Mouse (Mus musculus): ENCODE results near the gene Racgap1. TPM values are rescaled to one million over a fixed set of nuclear protein-coding genes. Genes with fewer than 3 reads are reported as not detected.

Gene Racgap1
- polyA plus RNA-seq, 1 experiment from 2014 or later: 45.9 TPM

DNA sequence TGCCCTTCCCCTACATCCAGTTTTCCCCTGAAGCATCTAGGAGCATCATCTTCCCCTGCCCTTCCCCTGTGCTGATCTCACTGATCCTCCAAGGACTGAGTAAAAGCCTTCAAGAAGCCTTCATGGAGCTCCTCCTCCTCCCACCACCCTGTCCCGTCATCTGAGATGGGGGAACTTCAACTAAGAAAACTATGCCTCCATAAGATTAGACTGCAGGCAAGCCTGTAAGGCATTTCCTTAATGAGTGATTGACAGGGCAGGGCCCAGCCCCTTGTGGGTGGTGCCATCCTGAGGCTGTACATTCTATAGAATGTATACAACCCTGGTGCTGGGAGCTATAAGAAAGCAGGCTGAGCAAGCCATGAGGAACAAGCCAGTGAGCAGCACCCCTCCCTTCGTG is 7.0 kb upstream of the Racgap1 start:
- Histone ChIP-seq H3K4me1 (ENCODE audit: control insufficient read depth, insufficient read depth, low read length) (peaks cover 8% of the 10 kb centered on the region; the same call in 1 of the 2 replicates), H3K9ac (replicated peaks; ENCODE audit: low read depth, low read length) (no peak overlapping the region), H3K36me3 (ENCODE audit: control insufficient read depth, insufficient read depth, low read length) (no peaks in the 10 kb centered on the region), H3K27ac (ENCODE audit: low read depth, low read length) (no peak overlapping the region), H3K4me2 (ENCODE audit: low read depth, low read length) (no peak overlapping the region), H3K27me3 (ENCODE audit: control insufficient read depth, insufficient read depth, low read length) (no peaks in the 10 kb centered on the region), H3K4me3 (ENCODE audit: low read depth, low read length) (no peak overlapping the region), H3K9me3 (ENCODE audit: control insufficient read depth, low read length) (no peaks in the 10 kb centered on the region)
- 79% methylated on average over 2 of the region's 2 CpGs for WGBS
- no peak for ATAC-seq (ENCODE audit: low read depth)

- Histone ChIP-seq H3K4me1 (ENCODE audit: control insufficient read depth, insufficient read depth, low read length) (peaks cover 13% of the 10 kb centered on the region; the same call in 1 of the 2 replicates), H3K4me3 (ENCODE audit: low read depth, low read length) (no peak overlapping the region), H3K9ac (replicated peaks; ENCODE audit: low read depth, low read length) (0 out of 2 replicates have a peak overlapping the region, but pooled peaks have one; percentile 16), H3K9me3 (ENCODE audit: control insufficient read depth, low read length) (no peaks in the 10 kb centered on the region), H3K27me3 (ENCODE audit: control insufficient read depth, insufficient read depth, low read length) (no peaks in the 10 kb centered on the region), H3K4me2 (ENCODE audit: low read depth, low read length) (peak overlapping the region; percentile 11; the same call in 1 of the 2 replicates), H3K36me3 (ENCODE audit: control insufficient read depth, insufficient read depth, low read length) (no peaks in the 10 kb centered on the region), H3K27ac (ENCODE audit: low read depth, low read length) (peak overlapping the region; percentile 70)
- ATAC-seq (ENCODE audit: low read depth): no peak
- WGBS: 31% methylated on average over 9 of the region's 9 CpGs
Measured at GRCm38 (mm10) chr15:99655956-99656355, 4.5 kb upstream of the Racgap1 start.

DNA sequence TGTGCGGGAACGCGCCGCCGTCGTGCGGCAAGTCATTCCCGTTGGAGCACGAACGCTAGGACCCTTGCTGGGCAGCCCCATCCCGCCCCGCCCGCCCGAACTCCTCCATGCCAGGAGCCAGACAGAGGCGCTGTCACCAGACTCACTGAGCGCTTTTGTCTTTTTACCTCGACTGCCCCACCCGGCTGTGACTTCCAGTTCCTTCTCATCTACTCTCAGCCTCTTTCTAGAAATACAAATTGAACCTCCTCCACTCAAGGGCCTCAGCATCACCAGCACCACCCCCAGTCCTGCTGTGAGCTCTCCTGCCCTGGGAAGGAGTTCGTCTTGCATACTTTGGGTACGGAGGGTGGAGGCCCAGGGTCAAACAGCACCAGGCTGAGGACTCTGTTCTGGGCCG is 2.4 kb upstream of the Racgap1 start:
- peak overlapping the region; percentile 52; the same call in 1 of the 2 replicates for H3K27ac ChIP-seq (ENCODE audit: low read depth, low read length)
- no peaks in the 10 kb centered on the region for H3K36me3 ChIP-seq (ENCODE audit: control insufficient read depth, insufficient read depth, low read length)
- no peak overlapping the region; the same call in 1 of the 2 replicates for H3K4me3 ChIP-seq (ENCODE audit: low read depth, low read length)
- WGBS: 4% methylated on average over 17 of the region's 21 CpGs
- peak overlapping the region; percentile 43 for H3K4me2 ChIP-seq (ENCODE audit: low read depth, low read length)
- no peaks in the 10 kb centered on the region for H3K27me3 ChIP-seq (ENCODE audit: control insufficient read depth, insufficient read depth, low read length)
- H3K9me3 ChIP-seq (ENCODE audit: control insufficient read depth, low read length): no peaks in the 10 kb centered on the region
- peak overlapping the region; percentile 32; the same call in 1 of the 2 replicates for H3K9ac ChIP-seq (replicated peaks; ENCODE audit: low read depth, low read length)
- ATAC-seq (ENCODE audit: low read depth): no peak
- H3K4me1 ChIP-seq (ENCODE audit: control insufficient read depth, insufficient read depth, low read length): peaks cover 31% of the 10 kb centered on the region; the same call in 1 of the 2 replicates

GRCm38 (mm10) chr15:99653291-99653690 is 1.8 kb upstream of the Racgap1 start:
- no peak overlapping the region for H3K27ac ChIP-seq (ENCODE audit: low read depth, low read length)
- H3K36me3 ChIP-seq (ENCODE audit: control insufficient read depth, insufficient read depth, low read length): no peaks in the 10 kb centered on the region
- peak overlapping the region; percentile 43 for H3K4me2 ChIP-seq (ENCODE audit: low read depth, low read length)
- H3K9me3 ChIP-seq (ENCODE audit: control insufficient read depth, low read length): no peaks in the 10 kb centered on the region
- 3% methylated on average over 8 of the region's 8 CpGs for WGBS
- no peak for ATAC-seq (ENCODE audit: low read depth)
- no peak overlapping the region; the same call in 1 of the 2 replicates for H3K4me3 ChIP-seq (ENCODE audit: low read depth, low read length)
- peaks cover 36% of the 10 kb centered on the region; the same call in 1 of the 2 replicates for H3K4me1 ChIP-seq (ENCODE audit: control insufficient read depth, insufficient read depth, low read length)
- H3K27me3 ChIP-seq (ENCODE audit: control insufficient read depth, insufficient read depth, low read length): no peaks in the 10 kb centered on the region
- no peak overlapping the region for H3K9ac ChIP-seq (replicated peaks; ENCODE audit: low read depth, low read length)

GRCm38 (mm10) chr15:99651984-99652872 is 772 bp upstream of the Racgap1 start:
- Histone ChIP-seq H3K36me3 (ENCODE audit: control insufficient read depth, insufficient read depth, low read length) (no peaks in the 10 kb centered on the region), H3K4me1 (ENCODE audit: control insufficient read depth, insufficient read depth, low read length) (peaks cover 45% of the 10 kb centered on the region), H3K27me3 (ENCODE audit: control insufficient read depth, insufficient read depth, low read length) (no peaks in the 10 kb centered on the region), H3K9ac (replicated peaks; ENCODE audit: low read depth, low read length) (no peak overlapping the region; the same call in 1 of the 2 replicates), H3K9me3 (ENCODE audit: control insufficient read depth, low read length) (no peaks in the 10 kb centered on the region), H3K27ac (ENCODE audit: low read depth, low read length) (no peak overlapping the region), H3K4me2 (ENCODE audit: low read depth, low read length) (peak overlapping the region; percentile 75), H3K4me3 (ENCODE audit: low read depth, low read length) (peak overlapping the region; percentile 63)
- WGBS: 77% methylated on average over 10 of the region's 10 CpGs
- no peak for ATAC-seq (ENCODE audit: low read depth)

GRCm38 (mm10) chr15:99650304-99650703 is 1.2 kb downstream of the Racgap1 start:
- Histone ChIP-seq H3K4me3 (ENCODE audit: low read depth, low read length) (peak overlapping the region; percentile 63), H3K9ac (replicated peaks; ENCODE audit: low read depth, low read length) (0 out of 2 replicates have a peak overlapping the region, but pooled peaks have one; percentile 52), H3K9me3 (ENCODE audit: control insufficient read depth, low read length) (no peaks in the 10 kb centered on the region), H3K27me3 (ENCODE audit: control insufficient read depth, insufficient read depth, low read length) (no peaks in the 10 kb centered on the region), H3K4me1 (ENCODE audit: control insufficient read depth, insufficient read depth, low read length) (peaks cover 63% of the 10 kb centered on the region), H3K4me2 (ENCODE audit: low read depth, low read length) (peak overlapping the region; percentile 75), H3K36me3 (ENCODE audit: control insufficient read depth, insufficient read depth, low read length) (no peaks in the 10 kb centered on the region), H3K27ac (ENCODE audit: low read depth, low read length) (peak overlapping the region; percentile 44; the same call in 1 of the 2 replicates)
- 50% methylated on average over 2 of the region's 2 CpGs for WGBS
- no peak for ATAC-seq (ENCODE audit: low read depth)

DNA sequence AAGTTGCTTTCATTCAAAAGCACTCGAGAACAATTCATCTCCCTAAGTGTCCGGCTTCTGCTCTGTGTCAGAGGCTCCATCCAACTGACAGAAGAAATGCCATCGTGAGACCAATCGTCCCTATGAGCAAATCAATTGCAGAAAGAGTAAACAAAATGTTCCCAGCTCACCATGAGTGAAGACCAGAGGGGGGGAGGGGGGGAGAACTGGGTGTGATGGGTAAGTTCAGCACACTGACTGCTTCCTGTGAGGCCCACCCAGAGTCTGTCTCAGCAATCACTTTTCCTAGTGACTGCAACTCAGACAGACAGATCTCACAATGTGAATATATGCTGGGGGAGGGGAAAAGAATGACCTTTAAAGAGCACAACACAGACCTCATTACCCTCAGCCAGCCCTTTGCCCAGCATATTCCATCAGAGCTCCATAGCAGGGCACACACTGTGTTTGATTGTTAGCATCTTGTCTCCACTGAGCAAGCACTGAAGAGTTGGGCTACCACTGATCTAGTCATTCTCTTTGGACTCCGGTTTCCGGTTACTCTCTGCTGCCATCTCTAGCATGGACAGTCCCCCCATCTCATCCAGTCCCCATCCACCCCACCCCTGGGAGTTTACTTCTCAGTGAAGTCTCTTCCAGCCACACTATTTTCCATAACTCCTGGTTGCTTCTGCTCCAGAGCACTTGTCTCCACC is 2.2 kb downstream of the Racgap1 start:
- Histone ChIP-seq H3K4me1 (ENCODE audit: control insufficient read depth, insufficient read depth, low read length) (peaks cover 72% of the 10 kb centered on the region), H3K9me3 (ENCODE audit: control insufficient read depth, low read length) (no peaks in the 10 kb centered on the region), H3K27me3 (ENCODE audit: control insufficient read depth, insufficient read depth, low read length) (no peaks in the 10 kb centered on the region), H3K9ac (replicated peaks; ENCODE audit: low read depth, low read length) (no peak overlapping the region), H3K27ac (ENCODE audit: low read depth, low read length) (peak overlapping the region; percentile 56), H3K4me2 (ENCODE audit: low read depth, low read length) (peak overlapping the region; percentile 75), H3K4me3 (ENCODE audit: low read depth, low read length) (peak overlapping the region; percentile 63; the same call in 1 of the 2 replicates), H3K36me3 (ENCODE audit: control insufficient read depth, insufficient read depth, low read length) (no peaks in the 10 kb centered on the region)
- 15% methylated on average over 6 of the region's 6 CpGs for WGBS
- no peak for ATAC-seq (ENCODE audit: low read depth)

DNA sequence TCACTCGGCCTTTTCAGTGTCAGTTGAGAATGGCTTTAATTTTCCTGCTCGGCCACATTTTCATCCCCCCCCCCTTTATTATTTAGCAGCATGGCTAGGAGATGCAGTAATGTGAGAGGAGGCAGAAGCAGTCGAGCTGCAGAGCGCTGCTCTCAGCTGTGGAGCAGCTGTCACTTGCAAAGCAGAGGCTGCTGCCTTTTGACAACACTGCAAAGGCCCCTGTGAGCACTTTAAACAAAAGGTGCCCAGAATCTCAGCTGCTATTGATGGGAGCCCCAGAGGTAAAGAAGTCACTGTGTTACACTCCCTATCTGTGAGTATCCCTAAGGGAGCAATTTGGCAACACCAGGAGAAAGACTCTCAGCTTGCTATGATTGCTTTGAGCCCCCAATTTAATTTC is 3.1 kb downstream of the Racgap1 start:
- Histone ChIP-seq H3K4me1 (ENCODE audit: control insufficient read depth, insufficient read depth, low read length) (peaks cover 70% of the 10 kb centered on the region), H3K9me3 (ENCODE audit: control insufficient read depth, low read length) (no peaks in the 10 kb centered on the region), H3K4me2 (ENCODE audit: low read depth, low read length) (peak overlapping the region; percentile 75), H3K27me3 (ENCODE audit: control insufficient read depth, insufficient read depth, low read length) (no peaks in the 10 kb centered on the region), H3K4me3 (ENCODE audit: low read depth, low read length) (no peak overlapping the region), H3K27ac (ENCODE audit: low read depth, low read length) (peak overlapping the region; percentile 76), H3K36me3 (ENCODE audit: control insufficient read depth, insufficient read depth, low read length) (no peaks in the 10 kb centered on the region), H3K9ac (replicated peaks; ENCODE audit: low read depth, low read length) (no peak overlapping the region)
- ATAC-seq (ENCODE audit: low read depth): peak; percentile 57
- 11% methylated on average over 4 of the region's 4 CpGs for WGBS

All from neural tube, embryonic 14.5 days (tissue).